Mouse (Mus musculus): ENCODE measurements around the gene Boll. TPM values are rescaled to one million over a fixed set of nuclear protein-coding genes. Genes with fewer than 3 reads are reported as not detected.

Boll gene
- polyA plus RNA-seq, 1 experiment from 2014 or later = 0.42 TPM

DNA sequence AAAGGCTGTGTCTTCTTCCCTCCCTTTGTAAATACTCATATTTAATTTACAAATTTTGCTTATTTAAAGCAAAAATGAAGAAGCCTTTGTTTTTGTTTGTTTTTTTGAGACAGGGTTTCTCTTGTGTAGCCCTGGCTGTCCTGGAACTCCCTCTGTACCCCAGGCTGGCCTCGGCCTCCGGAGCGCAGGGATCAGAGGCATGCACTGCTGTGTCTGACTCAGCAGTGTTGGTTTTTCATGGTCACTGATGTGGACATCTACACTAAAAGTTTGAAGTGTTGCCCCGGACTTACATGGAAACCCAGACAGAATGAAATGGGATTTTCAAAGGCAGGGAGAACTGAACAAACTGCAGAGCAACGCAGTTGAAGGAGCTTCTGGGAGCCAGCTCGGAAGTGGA, 155.7 kb downstream of the Boll start:
- 88% methylated on average over 6 of the region's 6 CpGs for WGBS
- ATAC-seq (ENCODE audit: low FRiP score) = no peak

DNA sequence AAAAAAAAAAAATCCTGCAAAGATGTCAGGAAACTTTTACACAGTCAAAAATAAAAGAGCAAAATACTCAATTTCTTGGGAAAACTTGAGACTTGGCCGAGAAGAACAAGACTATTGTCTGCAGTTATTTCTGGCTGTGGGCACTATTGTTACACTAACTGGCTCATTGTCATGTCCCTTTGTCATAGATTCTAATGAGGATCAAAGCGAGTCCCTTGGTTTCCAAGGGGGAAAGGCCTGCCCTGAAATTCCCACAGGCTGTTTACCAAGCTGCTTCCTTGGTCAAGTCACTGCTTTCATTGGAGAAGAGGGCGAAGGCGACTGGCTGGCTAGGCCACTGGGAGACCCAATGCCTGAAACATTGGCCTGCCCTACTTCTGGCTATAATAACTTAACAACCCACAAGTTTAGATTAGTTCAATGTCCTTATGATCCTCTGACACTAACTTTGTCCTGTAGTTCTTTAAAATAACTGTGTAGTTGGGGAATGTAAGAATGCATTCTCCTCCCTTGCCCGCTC, 157.4 kb downstream of the Boll start:
- no peak for DNase-seq (ENCODE audit: low spot score)
- no peak overlapping the region for H3K4me2 ChIP-seq (replicated peaks; ENCODE audit: low read depth, low read length)
- H3K27ac ChIP-seq (ENCODE audit: low read depth, low read length) = no peak overlapping the region
- no peaks in the 10 kb centered on the region for H3K9me3 ChIP-seq (ENCODE audit: control insufficient read depth, low read length)
- H3K4me3 ChIP-seq (ENCODE audit: low read depth, low read length) = no peak overlapping the region
- WGBS = 38% methylated on average over 5 of the region's 5 CpGs
- H3K27me3 ChIP-seq (ENCODE audit: control insufficient read depth, insufficient read depth, low read length) = no peaks in the 10 kb centered on the region
- H3K4me1 ChIP-seq (replicated peaks; ENCODE audit: control insufficient read depth, insufficient read depth, low read length) = no peaks in the 10 kb centered on the region
- ATAC-seq (ENCODE audit: low FRiP score) = 0 out of 2 replicates have a peak, but pooled peaks have one; percentile 45
- no peaks in the 10 kb centered on the region for H3K36me3 ChIP-seq (ENCODE audit: control insufficient read depth, insufficient read depth, low read length)
- no peak overlapping the region for H3K9ac ChIP-seq (ENCODE audit: low read depth, low read length)

More for the DNA sequence above, 155.7 kb downstream of the Boll start:
- Histone ChIP-seq H3K4me1 (replicated peaks; ENCODE audit: control insufficient read depth, insufficient read depth, low read length) (no peaks in the 10 kb centered on the region), H3K4me3 (ENCODE audit: low read depth, low read length) (no peak overlapping the region), H3K9ac (ENCODE audit: low read depth, low read length) (no peak overlapping the region), H3K36me3 (ENCODE audit: control insufficient read depth, insufficient read depth, low read length) (no peaks in the 10 kb centered on the region), H3K27ac (ENCODE audit: low read depth, low read length) (no peak overlapping the region), H3K27me3 (ENCODE audit: control insufficient read depth, insufficient read depth, low read length) (no peaks in the 10 kb centered on the region), H3K4me2 (replicated peaks; ENCODE audit: low read depth, low read length) (no peak overlapping the region), H3K9me3 (ENCODE audit: control insufficient read depth, low read length) (no peaks in the 10 kb centered on the region)
- no peak for DNase-seq (ENCODE audit: low spot score)

GRCm38 (mm10) chr1:55201850-55202752, 161.2 kb downstream of the Boll start:
- ATAC-seq (ENCODE audit: low FRiP score) (no peak), DNase-seq (ENCODE audit: low spot score) (no peak)
- 76% methylated on average over 18 of the region's 18 CpGs for WGBS
- no peak overlapping the region for H3K4me2 ChIP-seq (replicated peaks; ENCODE audit: low read depth, low read length)
- no peaks in the 10 kb centered on the region for H3K36me3 ChIP-seq (ENCODE audit: control insufficient read depth, insufficient read depth, low read length)
- no peak overlapping the region for H3K4me3 ChIP-seq (ENCODE audit: low read depth, low read length)
- no peak overlapping the region for H3K27ac ChIP-seq (ENCODE audit: low read depth, low read length)
- H3K9me3 ChIP-seq (ENCODE audit: control insufficient read depth, low read length) = no peaks in the 10 kb centered on the region
- H3K4me1 ChIP-seq (replicated peaks; ENCODE audit: control insufficient read depth, insufficient read depth, low read length) = no peaks in the 10 kb centered on the region
- no peak overlapping the region for H3K9ac ChIP-seq (ENCODE audit: low read depth, low read length)
- no peaks in the 10 kb centered on the region for H3K27me3 ChIP-seq (ENCODE audit: control insufficient read depth, insufficient read depth, low read length)

DNA sequence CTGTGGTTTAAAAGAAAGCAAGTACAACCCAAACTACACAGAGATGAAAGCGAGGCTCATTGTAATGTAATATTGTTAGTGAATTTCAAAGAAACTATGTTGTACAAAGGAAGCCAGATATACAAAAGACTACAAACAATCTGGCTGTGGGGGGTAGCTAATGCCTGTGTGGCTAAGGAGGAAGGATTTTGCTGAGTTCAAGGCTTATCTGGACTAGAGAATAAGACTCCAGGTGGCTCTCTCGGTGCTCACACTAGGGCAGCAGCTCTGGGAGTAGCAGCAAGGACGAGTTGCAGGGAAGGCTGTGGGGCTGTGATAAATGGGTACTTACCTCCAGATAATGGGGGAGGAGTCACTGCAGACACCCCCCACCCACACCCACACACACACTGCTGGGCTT, 164.6 kb downstream of the Boll start:
- Histone ChIP-seq H3K9me3 (ENCODE audit: control insufficient read depth, low read length) (no peaks in the 10 kb centered on the region), H3K4me1 (replicated peaks; ENCODE audit: control insufficient read depth, insufficient read depth, low read length) (peaks cover 4% of the 10 kb centered on the region; the same call in 1 of the 2 replicates), H3K27me3 (ENCODE audit: control insufficient read depth, insufficient read depth, low read length) (0 out of 2 replicates have a peak, but pooled peaks cover 2% of the 10 kb centered on the region), H3K4me2 (replicated peaks; ENCODE audit: low read depth, low read length) (no peak overlapping the region), H3K9ac (ENCODE audit: low read depth, low read length) (no peak overlapping the region), H3K4me3 (ENCODE audit: low read depth, low read length) (no peak overlapping the region), H3K27ac (ENCODE audit: low read depth, low read length) (no peak overlapping the region), H3K36me3 (ENCODE audit: control insufficient read depth, insufficient read depth, low read length) (no peaks in the 10 kb centered on the region)
- DNase-seq (ENCODE audit: low spot score) (no peak), ATAC-seq (ENCODE audit: low FRiP score) (0 out of 2 replicates have a peak, but pooled peaks have one; percentile 23)
- WGBS = 10% methylated on average over 3 of the region's 3 CpGs

Other genes with a start within 250 kb of the Boll start
- gene Mob4, start 232.2 kb downstream of the Boll start, polyA plus RNA-seq (2014; fragmentation: Nextera tagmentation; extraction: Ambion mirVana) = 176 and 183 TPM in 2 replicates
- gene Rftn2, start 136.7 kb downstream of the Boll start, polyA plus RNA-seq (2014; fragmentation: Nextera tagmentation; extraction: Ambion mirVana) = 9.7 and 10.8 TPM in 2 replicates
- gene Mars2, start 126.3 kb downstream of the Boll start, polyA plus RNA-seq (2014; fragmentation: Nextera tagmentation; extraction: Ambion mirVana) = 2.7 TPM in 2 replicates
- 2.1 and 2.8 TPM in 2 replicates for gene Plcl1, start 42.5 kb upstream of the Boll start, polyA plus RNA-seq (2014; fragmentation: Nextera tagmentation; extraction: Ambion mirVana)